Mouse (Mus musculus) heart, embryonic 13.5 days (tissue): ENCODE results near the gene Itga11. TPM values are rescaled to one million over a fixed set of nuclear protein-coding genes. Genes with fewer than 3 reads are reported as not detected.
"Not testable (repeated sequence)": the region's sequence is repeated elsewhere in the genome, so short reads cannot be mapped to it uniquely, and the experiment has no call there.

Source experiments
- ATAC-seq: fragments of 200-750 bp; cut with Nextera tagmentation; 2 replicates; pipeline ENCODE4 v1.8.0; 2017; ENCODE audit warnings: moderate TSS enrichment; ENCODE audit not compliant: insufficient number of reproducible peaks, low FRiP score, low TSS enrichment; ENCODE audit errors: extremely low read depth
- H3K27ac ChIP-seq: fragments of 300-500 bp; sonication (generic); replicated peaks from 2 replicates; pipeline ENCODE4 v1.5.1; 2015; ENCODE audit warnings: moderate library complexity, mild to moderate bottlenecking, inconsistent platforms
- H3K27me3 ChIP-seq: fragments of 300-500 bp; sonication (generic); replicated peaks from 2 replicates; pipeline ENCODE4 v1.6.1; 2015; ENCODE audit warnings: mild to moderate bottlenecking, inconsistent platforms
- H3K36me3 ChIP-seq: fragments of 300-500 bp; sonication (generic); 2 replicates; pipeline ENCODE4 v1.6.1; 2015; ENCODE audit warnings: mild to moderate bottlenecking, inconsistent platforms
- H3K4me1 ChIP-seq: fragments of 300-500 bp; sonication (generic); 2 replicates; pipeline ENCODE4 v1.6.1; 2015; ENCODE audit warnings: inconsistent platforms
- H3K4me2 ChIP-seq: fragments of 300-500 bp; sonication (generic); 2 replicates; pipeline ENCODE4 v1.6.1; 2015; ENCODE audit warnings: inconsistent platforms, mild to moderate bottlenecking, moderate library complexity
- H3K4me3 ChIP-seq: fragments of 300-500 bp; sonication (generic); 2 replicates; pipeline ENCODE4 v1.5.1; 2015; ENCODE audit warnings: moderate library complexity, mild to moderate bottlenecking, inconsistent platforms
- H3K9ac ChIP-seq: fragments of 300-500 bp; sonication (generic); 2 replicates; pipeline ENCODE4 v1.6.1; 2015; ENCODE audit warnings: inconsistent platforms, mild to moderate bottlenecking, moderate library complexity
- H3K9me3 ChIP-seq: fragments of 300-500 bp; sonication (generic); 2 replicates; pipeline ENCODE4 v1.6.1; 2016; ENCODE audit warnings: inconsistent platforms
- WGBS: fragments of 180-500 bp; shearing (Covaris S2); methylation state at CpG from one replicate; pipeline ENCODE4 v1.1.7; 2015; ENCODE audit warnings: mixed read lengths; 5-methylcytosine and 5-hydroxymethylcytosine counted together
- polyA plus RNA-seq: library from polyadenylated mRNA; unstranded; fragments of >200 nt; fragmentation: Nextera tagmentation; extraction: Ambion mirVana; gene quantifications from 2 replicates; pipeline ENCODE4 v1.2.1, GENCODE M21; 2015

Itga11 gene
- polyA plus RNA-seq, 1 experiment from 2014 or later: 0.83 TPM

DNA sequence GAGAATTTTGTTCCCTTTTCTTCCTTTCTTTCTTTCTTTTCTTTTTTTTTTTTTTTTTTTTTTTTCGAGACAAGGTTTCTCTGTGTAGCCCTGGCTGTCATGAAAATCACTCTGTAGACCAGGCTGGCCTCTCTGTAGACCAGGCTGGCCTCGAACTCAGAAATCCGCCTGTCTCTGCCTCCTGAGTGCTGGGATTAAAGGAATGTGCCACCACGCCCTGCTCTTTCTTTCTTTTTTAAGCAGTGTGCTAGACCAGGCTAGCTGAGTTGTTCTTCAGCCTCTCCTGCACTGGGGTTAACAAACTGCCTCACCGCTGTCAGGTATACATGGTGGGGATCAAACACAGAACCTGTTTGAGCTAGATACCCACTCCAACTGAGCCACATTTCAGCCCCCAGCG is 142.3 kb downstream of the Itga11 start:
- not testable (repeated sequence) for H3K27ac ChIP-seq, H3K36me3 ChIP-seq, H3K4me2 ChIP-seq, ATAC-seq, H3K4me3 ChIP-seq, H3K27me3 ChIP-seq, H3K9ac ChIP-seq, H3K9me3 ChIP-seq
- peaks cover 26% of the 10 kb centered on the region for H3K4me1 ChIP-seq
- WGBS: 82% methylated on average over 6 of the region's 6 CpGs

DNA sequence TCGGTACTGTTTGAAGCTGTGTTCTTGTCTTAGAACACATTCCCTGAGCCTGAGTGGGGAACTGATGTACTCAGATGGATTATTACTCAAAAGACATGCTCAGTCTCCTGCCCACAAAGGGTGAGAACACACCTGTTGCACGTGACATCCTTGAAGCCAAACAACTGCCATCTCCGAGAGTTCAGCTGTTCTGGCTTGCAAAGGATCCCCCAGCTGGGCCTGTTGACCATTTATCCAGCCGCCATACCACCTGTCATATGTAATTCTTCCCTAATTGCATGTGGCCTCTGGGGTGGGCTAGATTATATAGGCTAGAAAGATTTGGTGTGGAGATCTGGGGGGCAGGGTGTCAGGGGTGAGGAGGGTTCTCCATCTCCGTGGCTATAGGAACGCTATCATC is 143.2 kb downstream of the Itga11 start:
- Histone ChIP-seq H3K9me3 (no peaks in the 10 kb centered on the region), H3K4me3 (no peak overlapping the region), H3K9ac (no peak overlapping the region), H3K4me2 (no peak overlapping the region), H3K27ac (no peak overlapping the region), H3K4me1 (peaks cover 34% of the 10 kb centered on the region), H3K27me3 (no peaks in the 10 kb centered on the region), H3K36me3 (no peaks in the 10 kb centered on the region)
- 85% methylated on average over 6 of the region's 6 CpGs for WGBS
- no peak for ATAC-seq

DNA sequence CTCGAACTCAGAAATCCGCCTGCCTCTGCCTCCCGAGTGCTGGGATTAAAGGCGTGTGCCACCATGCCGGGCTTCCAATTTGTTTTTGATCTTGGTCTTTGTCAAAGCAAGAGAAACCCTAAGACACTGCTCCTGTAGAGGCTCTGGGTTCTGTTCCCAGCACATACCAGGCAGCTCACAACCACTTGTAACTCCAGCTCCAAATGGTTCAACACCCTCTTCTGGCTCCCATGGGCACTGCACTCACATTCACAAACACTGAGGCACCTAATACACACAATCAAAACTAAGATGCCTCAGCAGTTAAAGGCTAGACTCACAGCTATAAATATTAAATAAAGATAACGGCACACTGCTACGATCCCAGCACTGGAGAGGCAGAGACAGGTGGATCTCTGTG is 144.2 kb downstream of the Itga11 start:
- no peak overlapping the region for H3K27ac ChIP-seq
- no peak overlapping the region for H3K4me2 ChIP-seq
- H3K9me3 ChIP-seq: no peaks in the 10 kb centered on the region
- ATAC-seq: no peak
- no peaks in the 10 kb centered on the region for H3K27me3 ChIP-seq
- no peak overlapping the region for H3K9ac ChIP-seq
- no peaks in the 10 kb centered on the region for H3K36me3 ChIP-seq
- 90% methylated on average over 7 of the region's 7 CpGs for WGBS
- no peak overlapping the region for H3K4me3 ChIP-seq
- H3K4me1 ChIP-seq: peaks cover 36% of the 10 kb centered on the region

DNA sequence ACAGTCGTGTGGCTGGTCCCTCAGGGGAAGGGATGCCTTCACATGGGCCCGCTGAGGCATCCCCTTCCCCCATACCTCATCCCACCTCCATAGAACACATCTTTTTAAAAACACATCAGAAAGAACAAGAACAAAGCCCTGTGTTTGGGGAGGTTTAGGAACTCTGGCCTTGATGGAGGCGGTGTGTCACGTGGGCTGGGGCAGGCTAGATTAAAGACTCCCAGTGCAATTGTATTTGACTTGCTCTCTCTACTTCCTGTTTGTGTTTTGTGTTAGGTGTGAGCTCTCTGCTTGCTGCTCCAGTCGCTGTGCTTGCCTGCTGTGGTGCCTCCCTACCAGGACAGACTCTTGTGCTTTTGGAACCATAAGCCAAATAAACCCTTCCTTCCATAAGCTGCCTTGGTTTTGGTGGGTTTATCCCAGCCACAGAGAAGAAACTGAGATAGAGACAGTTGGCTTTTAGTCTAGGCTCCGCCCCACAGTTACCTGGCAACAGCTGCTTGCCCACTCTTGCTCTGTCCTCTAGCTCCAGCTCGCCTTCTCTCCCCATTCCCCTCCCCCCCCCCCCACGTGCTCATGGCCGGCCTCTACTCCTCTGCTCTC is 148.3 kb downstream of the Itga11 start:
- Histone ChIP-seq H3K9ac (peak overlapping the region; percentile 52; the same call in 1 of the 2 replicates), H3K4me2 (peak overlapping the region; percentile 28), H3K4me3 (no peak overlapping the region), H3K27me3 (no peaks in the 10 kb centered on the region), H3K4me1 (peaks cover 31% of the 10 kb centered on the region), H3K36me3 (no peaks in the 10 kb centered on the region), H3K9me3 (no peaks in the 10 kb centered on the region), H3K27ac (peak overlapping the region; percentile 36; the same call in 1 of the 2 replicates)
- 11% methylated on average over 9 of the region's 9 CpGs for WGBS
- no peak for ATAC-seq

DNA sequence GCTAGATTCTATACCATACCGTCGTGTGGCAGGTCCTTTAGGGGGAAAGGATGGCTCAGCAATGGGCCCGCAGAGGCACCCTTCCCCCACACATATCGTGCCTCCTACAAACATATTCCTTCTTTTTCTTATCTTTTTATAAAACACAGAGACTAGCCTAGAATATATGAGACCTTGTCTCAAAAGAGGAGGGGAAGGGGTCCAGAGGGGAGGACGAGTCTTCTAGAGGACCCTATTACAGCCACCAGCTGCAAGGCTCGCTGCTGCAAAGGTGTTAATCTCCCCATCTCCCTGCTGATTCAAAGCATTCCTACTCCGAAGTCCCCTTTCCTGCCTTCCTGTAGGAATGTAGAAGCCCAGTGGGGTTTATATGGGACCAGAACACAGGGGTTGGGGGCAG is 148.8 kb downstream of the Itga11 start:
- WGBS: 12% methylated on average over 7 of the region's 7 CpGs
- peaks cover 31% of the 10 kb centered on the region for H3K4me1 ChIP-seq
- no peaks in the 10 kb centered on the region for H3K27me3 ChIP-seq
- H3K36me3 ChIP-seq: no peaks in the 10 kb centered on the region
- no peaks in the 10 kb centered on the region for H3K9me3 ChIP-seq
- peak overlapping the region; percentile 28 for H3K4me2 ChIP-seq
- H3K4me3 ChIP-seq: no peak overlapping the region
- H3K9ac ChIP-seq: peak overlapping the region; percentile 52; the same call in 1 of the 2 replicates
- 0 out of 2 replicates have a peak overlapping the region, but pooled peaks have one; percentile 36 for H3K27ac ChIP-seq
- no peak for ATAC-seq

- Histone ChIP-seq H3K9ac (peak overlapping the region; percentile 65), H3K9me3 (no peaks in the 10 kb centered on the region), H3K27ac (peak overlapping the region; percentile 65), H3K4me3 (peak overlapping the region; percentile 45), H3K4me2 (peak overlapping the region; percentile 71), H3K4me1 (peaks cover 31% of the 10 kb centered on the region), H3K27me3 (no peaks in the 10 kb centered on the region), H3K36me3 (no peaks in the 10 kb centered on the region)
- ATAC-seq: no peak
- WGBS: 6% methylated on average over 24 of the region's 24 CpGs
Measured at GRCm38 (mm10) chr9:62827939-62828652, 150.5 kb downstream of the Itga11 start.

DNA sequence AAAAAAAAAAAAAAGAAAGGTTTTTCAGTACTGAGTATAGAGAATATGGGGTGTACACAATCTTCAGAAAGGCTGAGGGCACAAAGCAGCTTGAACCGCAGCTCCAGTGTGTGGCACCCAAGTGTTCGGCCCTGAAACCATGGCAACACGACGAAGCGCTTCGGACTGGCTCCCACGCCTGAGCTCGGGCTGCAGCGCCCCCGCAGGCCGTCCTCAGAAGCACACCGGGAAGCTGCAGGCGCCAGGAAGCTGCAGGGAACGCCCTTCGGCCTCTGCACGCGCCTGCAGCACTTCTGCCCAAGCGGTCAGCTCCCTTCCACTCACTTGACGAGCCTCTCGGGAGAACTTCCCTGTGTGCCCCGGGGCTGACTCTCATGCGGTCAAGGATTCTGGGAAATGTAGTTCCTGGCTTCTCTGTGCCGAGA is 151.0 kb downstream of the Itga11 start:
- Histone ChIP-seq H3K36me3 (no peaks in the 10 kb centered on the region), H3K4me3 (peak overlapping the region; percentile 45), H3K4me1 (peaks cover 31% of the 10 kb centered on the region), H3K27me3 (no peaks in the 10 kb centered on the region), H3K9ac (peak overlapping the region; percentile 65; the same call in 1 of the 2 replicates), H3K9me3 (no peaks in the 10 kb centered on the region), H3K4me2 (peak overlapping the region; percentile 71), H3K27ac (peak overlapping the region; percentile 65)
- WGBS: under 1% methylated on average over 23 of the region's 23 CpGs
- ATAC-seq: peak; percentile 84

- WGBS: 66% methylated on average over 6 of the region's 6 CpGs
- H3K4me1 ChIP-seq: peaks cover 31% of the 10 kb centered on the region
Measured at GRCm38 (mm10) chr9:62829877-62830276, 152.3 kb downstream of the Itga11 start.

More at GRCm38 (mm10) chr9:62829877-62830276, 152.3 kb downstream of the Itga11 start:
- Histone ChIP-seq H3K9ac (no peak overlapping the region), H3K4me2 (no peak overlapping the region), H3K9me3 (no peaks in the 10 kb centered on the region), H3K27ac (no peak overlapping the region), H3K36me3 (no peaks in the 10 kb centered on the region), H3K27me3 (no peaks in the 10 kb centered on the region), H3K4me3 (no peak overlapping the region)
- ATAC-seq: no peak

Other genes with a start within 250 kb of the Itga11 start
- 6.4 and 7.3 TPM in 2 replicates for gene Coro2b, start 140.8 kb upstream of the Itga11 start, polyA plus RNA-seq
- gene Fem1b, start 134.1 kb downstream of the Itga11 start, polyA plus RNA-seq: 12.2 and 12.7 TPM in 2 replicates
- gene Cln6, start 161.0 kb downstream of the Itga11 start, polyA plus RNA-seq: 18.8 and 19.5 TPM in 2 replicates
- 1.7 and 2.4 TPM in 2 replicates for gene Calml4, start 180.3 kb downstream of the Itga11 start, polyA plus RNA-seq